Mouse (Mus musculus) cerebellum, adult 2 months (tissue): ENCODE data around the gene Cdk1. TPM values are rescaled to one million over a fixed set of nuclear protein-coding genes. Genes with fewer than 3 reads are reported as not detected.

Experiments used
- DNase-seq, 2 experiments: peaks; one replicate each; pipeline ENCODE4 v3.0.0; 2021
- H3K27ac ChIP-seq: fragments of 200-500 bp; 2 replicates; pipeline ENCODE4 v1.5.1; 2012; ENCODE audit warnings: low read length, control low read depth, inconsistent platforms; ENCODE audit not compliant: insufficient read depth
- H3K27me3 ChIP-seq: fragments of 200-500 bp; 2 replicates; pipeline ENCODE4 v1.6.1; 2012; ENCODE audit warnings: inconsistent platforms, mild to moderate bottlenecking, low read length, moderate library complexity; ENCODE audit not compliant: control insufficient read depth, insufficient read depth
- H3K4me1 ChIP-seq: fragments of 200-500 bp; 2 replicates; pipeline ENCODE4 v1.6.1; 2011; ENCODE audit warnings: low read length; ENCODE audit not compliant: control insufficient read depth, insufficient read depth
- H3K4me3 ChIP-seq: fragments of 200-500 bp; replicated peaks from 2 replicates; pipeline ENCODE3; 2011; ENCODE audit warnings: mild to moderate bottlenecking, low read depth, low read length, control low read depth; ENCODE audit not compliant: insufficient read depth
- CTCF ChIP-seq: fragments of 200-500 bp; IDR thresholded peaks from 2 replicates; pipeline ENCODE4 v1.5.1; 2011; ENCODE audit warnings: low read depth, mild to moderate bottlenecking, control low read depth, low read length, moderate library complexity, borderline replicate concordance; ENCODE audit not compliant: insufficient read depth
- POLR2A ChIP-seq: fragments of 200-500 bp; IDR thresholded peaks from 2 replicates; pipeline ENCODE4 v1.6.1; 2011; ENCODE audit warnings: low read length, control low read depth, borderline replicate concordance; ENCODE audit not compliant: insufficient read depth
- WGBS: fragments of 180-500 bp; shearing (Covaris S2); methylation state at CpG from one replicate; pipeline ENCODE4 v1.1.7; 2018; 5-methylcytosine and 5-hydroxymethylcytosine counted together
- polyA plus RNA-seq: library from polyadenylated mRNA; depleted of rRNA; stranded (reverse); fragments of >200 nt; gene quantifications from 2 replicates; pipeline ENCODE4 v1.2.3, GENCODE M21; 2012; rRNA removed

Gene Cdk1
- polyA plus RNA-seq, result 1.6 and 1.9 TPM in 2 replicates

GRCm38 (mm10) chr10:69352212-69353085, at the start of gene Cdk1:
Gene Cdk1, minus strand, starts transcription at chr10:69352938.
- no peaks in the 10 kb centered on the region for H3K4me1 ChIP-seq
- DNase-seq, result peak; percentile 94
- no peak for TF ChIP-seq POLR2A
- no peak for TF ChIP-seq CTCF
- no peaks in the 10 kb centered on the region for H3K27me3 ChIP-seq
- H3K27ac ChIP-seq, result no peak within 1 kb of the TSS
- peak within 1 kb of the TSS; percentile 55 for H3K4me3 ChIP-seq
- WGBS, result under 1% methylated on average over 51 of the region's 51 CpGs

- peaks cover 8% of the 10 kb centered on the region; the same call in 1 of the 2 replicates for H3K27me3 ChIP-seq
- WGBS, result 10% methylated on average over 17 of the region's 17 CpGs
- H3K4me3 ChIP-seq, result peak overlapping the region; percentile 44
- no peak overlapping the region for H3K27ac ChIP-seq
- no peak for TF ChIP-seq CTCF
- no peak for TF ChIP-seq POLR2A
- no peaks in the 10 kb centered on the region for H3K4me1 ChIP-seq
- DNase-seq, result no peak
Observed at GRCm38 (mm10) chr10:69399814-69400385, 47.2 kb upstream of the Cdk1 start.

- Histone ChIP-seq H3K27me3 (peaks cover 8% of the 10 kb centered on the region; the same call in 1 of the 2 replicates), H3K4me3 (peak within 1 kb of the TSS; percentile 51), H3K27ac (no peak within 1 kb of the TSS), H3K4me1 (no peaks in the 10 kb centered on the region)
- no peak for TF ChIP-seq POLR2A
- no peak for TF ChIP-seq CTCF
- WGBS, result under 1% methylated on average over 77 of the region's 77 CpGs
- peak in 1 of 2 experiments; percentile 13 for DNase-seq
Observed at GRCm38 (mm10) chr10:69398763-69399590, 46.2 kb upstream of the Cdk1 start, which contains the start of gene Ank3. Gene Ank3, plus strand, starts transcription at chr10:69398773.

GRCm38 (mm10) chr10:69398197-69398762, 45.5 kb upstream of the Cdk1 start:
- TF ChIP-seq CTCF (no peak), POLR2A (no peak)
- no peak for DNase-seq
- H3K4me1 ChIP-seq, result no peaks in the 10 kb centered on the region
- H3K27ac ChIP-seq, result no peak overlapping the region
- WGBS, result 2% methylated on average over 26 of the region's 26 CpGs
- H3K27me3 ChIP-seq, result peaks cover 8% of the 10 kb centered on the region; the same call in 1 of the 2 replicates
- H3K4me3 ChIP-seq, result peak overlapping the region; percentile 51

GRCm38 (mm10) chr10:69389511-69389910, 36.8 kb upstream of the Cdk1 start:
- no peaks in the 10 kb centered on the region for H3K27me3 ChIP-seq
- no peak for DNase-seq
- no peaks in the 10 kb centered on the region for H3K4me1 ChIP-seq
- no peak for TF ChIP-seq CTCF
- no peak for TF ChIP-seq POLR2A
- H3K27ac ChIP-seq, result no peak overlapping the region
- H3K4me3 ChIP-seq, result no peak overlapping the region
- WGBS, result 92% methylated on average over 4 of the region's 4 CpGs

- no peaks in the 10 kb centered on the region for H3K27me3 ChIP-seq
- 86% methylated on average over 8 of the region's 8 CpGs for WGBS
Observed at GRCm38 (mm10) chr10:69386767-69387166, 34.0 kb upstream of the Cdk1 start.

GRCm38 (mm10) chr10:69385136-69385535, 32.4 kb upstream of the Cdk1 start:
- Histone ChIP-seq H3K27me3 (no peaks in the 10 kb centered on the region), H3K27ac (no peak overlapping the region), H3K4me1 (no peaks in the 10 kb centered on the region), H3K4me3 (no peak overlapping the region)
- WGBS, result 90% methylated on average over 8 of the region's 8 CpGs
- no peak for TF ChIP-seq POLR2A
- no peak for TF ChIP-seq CTCF
- DNase-seq, result no peak

More at GRCm38 (mm10) chr10:69386767-69387166, 34.0 kb upstream of the Cdk1 start:
- H3K4me3 ChIP-seq, result no peak overlapping the region
- no peaks in the 10 kb centered on the region for H3K4me1 ChIP-seq
- TF ChIP-seq POLR2A, result no peak
- no peak for TF ChIP-seq CTCF
- H3K27ac ChIP-seq, result no peak overlapping the region
- DNase-seq, result no peak
